Mouse (Mus musculus) lung, postnatal 0 days (tissue): ENCODE results near the gene Prim2. TPM values are rescaled to one million over a fixed set of nuclear protein-coding genes. Genes with fewer than 3 reads are reported as not detected.

ENCODE experiments used
- ATAC-seq: fragments of 200-750 bp; cut with Nextera tagmentation; 2 replicates; pipeline ENCODE4 v1.8.0; 2017; ENCODE audit warnings: moderate library complexity
- DNase-seq: peaks from one replicate; pipeline ENCODE4 v3.0.0-alpha.2; 2016; ENCODE audit warnings: low spot score
- H3K27ac ChIP-seq: fragments of 300-500 bp; sonication (generic); 2 replicates; pipeline ENCODE4 v1.5.1; 2014; ENCODE audit warnings: antibody characterized with exemption, mild to moderate bottlenecking, low read length, mixed read lengths
- H3K27me3 ChIP-seq: fragments of 300-500 bp; sonication (generic); replicated peaks from 2 replicates; pipeline ENCODE4 v1.6.1; 2014; ENCODE audit warnings: low read length, mixed read lengths; ENCODE audit not compliant: insufficient read depth
- H3K36me3 ChIP-seq: fragments of 300-500 bp; sonication (generic); 2 replicates; pipeline ENCODE4 v1.6.1; 2014; ENCODE audit warnings: low read length, mixed read lengths; ENCODE audit not compliant: insufficient read depth
- H3K4me1 ChIP-seq: fragments of 300-500 bp; sonication (generic); 2 replicates; pipeline ENCODE4 v1.6.1; 2014; ENCODE audit warnings: antibody characterized with exemption, low read depth, low read length, mixed read lengths; ENCODE audit not compliant: insufficient read depth
- H3K4me2 ChIP-seq: fragments of 300-500 bp; sonication (generic); replicated peaks from 2 replicates; pipeline ENCODE4 v1.6.1; 2014; ENCODE audit warnings: low read depth, mild to moderate bottlenecking, low read length, moderate library complexity, mixed read lengths
- H3K4me3 ChIP-seq: fragments of 300-500 bp; sonication (generic); 2 replicates; pipeline ENCODE4 v1.5.1; 2014; ENCODE audit warnings: low read depth, low read length
- H3K9ac ChIP-seq: fragments of 300-500 bp; sonication (generic); replicated peaks from 2 replicates; pipeline ENCODE4 v1.6.1; 2014; ENCODE audit warnings: low read depth, mild to moderate bottlenecking
- H3K9me3 ChIP-seq: fragments of 300-500 bp; sonication (generic); 2 replicates; pipeline ENCODE4 v1.6.1; 2016; ENCODE audit warnings: low read length, mixed read lengths
- CTCF ChIP-seq: IDR thresholded peaks from 2 replicates; pipeline ENCODE4 v1.5.1; 2016; ENCODE audit warnings: antibody characterized with exemption, mild to moderate bottlenecking
- EP300 ChIP-seq: IDR thresholded peaks from 2 replicates; pipeline ENCODE4 v1.6.1; 2016; ENCODE audit warnings: antibody characterized with exemption, mild to moderate bottlenecking, control low read depth
- WGBS: fragments of 180-500 bp; shearing (Covaris S2); extraction: QIAGEN DNeasy Blood & Tissue Kit; methylation state at CpG from one replicate; pipeline ENCODE4 v1.1.7; 2014; 5-methylcytosine and 5-hydroxymethylcytosine counted together
- polyA plus RNA-seq: library from polyadenylated mRNA; unstranded; fragments of >200 nt; fragmentation: Nextera tagmentation; extraction: Ambion mirVana; gene quantifications from 2 replicates; pipeline ENCODE4 v1.2.1, GENCODE M21; 2015

Prim2 gene
- polyA plus RNA-seq, 1 experiment from 2014 or later, result 7.1 TPM

DNA sequence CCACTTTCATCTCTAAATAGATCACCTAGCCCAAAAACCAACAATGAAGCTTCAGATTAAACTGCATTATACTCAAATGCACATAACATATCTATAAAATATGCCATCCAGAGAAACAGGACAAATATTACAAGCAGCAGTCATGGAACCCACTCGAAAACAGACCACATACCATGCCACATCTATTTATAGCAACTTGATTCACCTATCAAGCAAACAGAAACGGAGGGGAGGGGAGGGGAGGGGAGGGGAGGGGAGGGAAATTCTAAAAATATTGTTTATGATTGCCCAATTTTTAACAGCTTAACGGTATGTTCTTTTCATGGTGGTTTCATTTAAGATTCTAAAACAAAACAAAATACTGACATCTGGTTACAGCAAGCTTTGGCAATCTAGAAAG, 185.8 kb downstream of the Prim2 start:
- WGBS, result 31% methylated on average over 3 of the region's 3 CpGs
- Histone ChIP-seq H3K4me1 (no peaks in the 10 kb centered on the region), H3K27me3 (no peaks in the 10 kb centered on the region), H3K27ac (no peak overlapping the region), H3K9me3 (no peaks in the 10 kb centered on the region), H3K4me3 (no peak overlapping the region), H3K9ac (no peak overlapping the region), H3K36me3 (no peaks in the 10 kb centered on the region), H3K4me2 (no peak overlapping the region)
- DNase-seq (peak; percentile 22), ATAC-seq (no peak)
- TF ChIP-seq CTCF (no peak), EP300 (no peak)

DNA sequence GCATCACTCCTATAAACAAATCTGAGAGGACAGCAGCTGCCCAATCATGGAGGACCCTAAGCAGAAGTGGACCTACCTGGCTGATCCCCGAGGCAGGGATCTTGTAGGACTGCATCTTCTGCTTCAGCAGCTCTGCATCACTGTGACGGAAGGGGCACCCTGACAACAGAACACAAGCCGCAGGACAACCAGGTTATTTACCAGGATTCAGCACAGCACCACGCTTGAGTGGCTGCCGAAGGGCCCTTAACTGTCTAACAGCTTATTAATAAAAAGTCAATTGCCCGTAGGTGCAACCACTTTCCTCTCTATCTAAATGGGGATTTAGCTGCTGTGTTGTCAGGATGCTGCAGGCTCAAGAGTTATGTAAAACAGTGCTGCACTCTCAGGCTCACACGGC, 189.2 kb downstream of the Prim2 start:
- TF ChIP-seq CTCF (no peak), EP300 (no peak)
- Histone ChIP-seq H3K27me3 (no peaks in the 10 kb centered on the region), H3K4me1 (no peaks in the 10 kb centered on the region), H3K4me3 (no peak overlapping the region), H3K4me2 (no peak overlapping the region), H3K27ac (no peak overlapping the region), H3K9me3 (no peaks in the 10 kb centered on the region), H3K36me3 (no peaks in the 10 kb centered on the region), H3K9ac (no peak overlapping the region)
- DNase-seq, result no peak
- ATAC-seq, result no peak
- 88% methylated on average over 7 of the region's 7 CpGs for WGBS

- 87% methylated on average over 6 of the region's 6 CpGs for WGBS
- H3K9me3 ChIP-seq, result no peaks in the 10 kb centered on the region
- no peaks in the 10 kb centered on the region for H3K4me1 ChIP-seq
- no peak overlapping the region for H3K4me2 ChIP-seq
- no peak for TF ChIP-seq EP300
- no peak for TF ChIP-seq CTCF
- ATAC-seq, result no peak
- H3K27me3 ChIP-seq, result no peaks in the 10 kb centered on the region
- H3K36me3 ChIP-seq, result no peaks in the 10 kb centered on the region
- no peak overlapping the region for H3K9ac ChIP-seq
- DNase-seq, result no peak
- H3K4me3 ChIP-seq, result no peak overlapping the region
- no peak overlapping the region for H3K27ac ChIP-seq
These were observed 198.5 kb downstream of the Prim2 start for GRCm38 (mm10) chr1:33471069-33471468.

- DNase-seq, result no peak
- Histone ChIP-seq H3K27ac (no peak overlapping the region), H3K9ac (no peak overlapping the region), H3K36me3 (no peaks in the 10 kb centered on the region), H3K4me3 (no peak overlapping the region), H3K27me3 (no peaks in the 10 kb centered on the region), H3K4me2 (no peak overlapping the region), H3K4me1 (no peaks in the 10 kb centered on the region), H3K9me3 (no peaks in the 10 kb centered on the region)
- 92% methylated on average over 8 of the region's 8 CpGs for WGBS
- ATAC-seq, result no peak
- TF ChIP-seq EP300 (no peak), CTCF (no peak)
These were observed 199.4 kb downstream of the Prim2 start for GRCm38 (mm10) chr1:33470222-33470621.

- H3K27me3 ChIP-seq, result no peaks in the 10 kb centered on the region
- WGBS, result 79% methylated on average over 5 of the region's 5 CpGs
- H3K27ac ChIP-seq, result no peak overlapping the region
These were observed 205.4 kb downstream of the Prim2 start for GRCm38 (mm10) chr1:33464234-33464633.

GRCm38 (mm10) chr1:33460703-33461102, 208.9 kb downstream of the Prim2 start:
- H3K4me2 ChIP-seq, result no peak overlapping the region
- no peaks in the 10 kb centered on the region for H3K27me3 ChIP-seq
- H3K36me3 ChIP-seq, result no peaks in the 10 kb centered on the region
- DNase-seq, result no peak
- TF ChIP-seq CTCF (no peak), EP300 (no peak)
- no peaks in the 10 kb centered on the region for H3K9me3 ChIP-seq
- WGBS, result 89% methylated on average over 8 of the region's 8 CpGs
- no peak overlapping the region for H3K4me3 ChIP-seq
- H3K27ac ChIP-seq, result no peak overlapping the region
- H3K4me1 ChIP-seq, result no peaks in the 10 kb centered on the region
- no peak overlapping the region for H3K9ac ChIP-seq
- ATAC-seq, result no peak

More at GRCm38 (mm10) chr1:33464234-33464633, 205.4 kb downstream of the Prim2 start:
- Histone ChIP-seq H3K9ac (no peak overlapping the region), H3K4me2 (no peak overlapping the region), H3K4me1 (no peaks in the 10 kb centered on the region), H3K9me3 (no peaks in the 10 kb centered on the region), H3K4me3 (no peak overlapping the region), H3K36me3 (no peaks in the 10 kb centered on the region)
- DNase-seq (no peak), ATAC-seq (no peak)
- no peak for TF ChIP-seq CTCF
- no peak for TF ChIP-seq EP300

GRCm38 (mm10) chr1:33460262-33460661, 209.3 kb downstream of the Prim2 start:
- DNase-seq, result no peak
- H3K9me3 ChIP-seq, result no peaks in the 10 kb centered on the region
- TF ChIP-seq CTCF, result no peak
- no peak for TF ChIP-seq EP300
- H3K36me3 ChIP-seq, result no peaks in the 10 kb centered on the region
- ATAC-seq, result no peak
- 91% methylated on average over 3 of the region's 3 CpGs for WGBS
- no peak overlapping the region for H3K4me3 ChIP-seq
- no peak overlapping the region for H3K27ac ChIP-seq
- H3K27me3 ChIP-seq, result no peaks in the 10 kb centered on the region
- no peak overlapping the region for H3K4me2 ChIP-seq
- H3K4me1 ChIP-seq, result no peaks in the 10 kb centered on the region
- no peak overlapping the region for H3K9ac ChIP-seq
